Mouse (Mus musculus) ES-E14 (cell line): ENCODE results near the gene Aadac. TPM values are rescaled to one million over a fixed set of nuclear protein-coding genes. Genes with fewer than 3 reads are reported as not detected.

ENCODE experiments used
- DNase-seq: peaks from one replicate; pipeline ENCODE4 v3.0.0-alpha.2; 2013; ENCODE audit warnings: low read depth, low spot score
- H3K27ac ChIP-seq: 2 replicates; pipeline ENCODE4 v1.5.1; 2012; ENCODE audit warnings: low read depth, mild to moderate bottlenecking, low read length, moderate library complexity, mixed read lengths; ENCODE audit not compliant: poor library complexity, insufficient read depth, severe bottlenecking
- H3K36me3 ChIP-seq: 2 replicates; pipeline ENCODE4 v1.6.1; 2012; ENCODE audit warnings: mild to moderate bottlenecking, low read length, moderate library complexity, mixed read lengths; ENCODE audit not compliant: control insufficient read depth, poor library complexity, insufficient read depth, severe bottlenecking
- H3K4me1 ChIP-seq, 2 experiments: fragments of 150-350 bp in 1 of 2; sonication (generic) in 1 of 2; 2 replicates each; pipeline ENCODE4 v1.6.1; 2012; ENCODE audit warnings: low read length in 2 of 2, mild to moderate bottlenecking in 1 of 2, mixed read lengths in 1 of 2; ENCODE audit not compliant: control insufficient read depth in 2 of 2, insufficient read depth in 2 of 2, poor library complexity in 1 of 2
- H3K4me3 ChIP-seq, 2 experiments: fragments of 150-350 bp in 1 of 2; sonication (generic) in 1 of 2; 2 replicates each; pipeline ENCODE4 v1.5.1; 2012; ENCODE audit warnings: low read length in 2 of 2, low read depth in 1 of 2, mild to moderate bottlenecking in 1 of 2, mixed read lengths in 1 of 2; ENCODE audit not compliant: insufficient read depth in 1 of 2, poor library complexity in 1 of 2, severe bottlenecking in 1 of 2
- H3K9ac ChIP-seq: 2 replicates; pipeline ENCODE4 v1.6.1; 2012; ENCODE audit warnings: low read depth, mild to moderate bottlenecking, low read length, mixed read lengths; ENCODE audit not compliant: poor library complexity, insufficient read depth, severe bottlenecking
- H3K9me3 ChIP-seq: fragments of 150-350 bp; sonication (generic); 2 replicates; pipeline ENCODE4 v1.6.1; 2012; ENCODE audit warnings: low read depth, mild to moderate bottlenecking, low read length; ENCODE audit not compliant: control insufficient read depth, insufficient read depth
- CHD2 ChIP-seq: IDR thresholded peaks from 2 replicates; pipeline ENCODE4 v1.6.1; 2014; ENCODE audit warnings: mild to moderate bottlenecking, low read depth, low read length, inconsistent platforms
- HCFC1 ChIP-seq: IDR thresholded peaks from 2 replicates; pipeline ENCODE4 v1.6.1; 2012; ENCODE audit warnings: low read length, inconsistent platforms, borderline replicate concordance; ENCODE audit not compliant: insufficient read depth
- MAFK ChIP-seq: IDR thresholded peaks from 2 replicates; pipeline ENCODE4 v1.6.1; 2014; ENCODE audit warnings: mild to moderate bottlenecking, low read depth, low read length, inconsistent platforms; ENCODE audit not compliant: insufficient read depth
- ZC3H11A ChIP-seq: IDR thresholded peaks from 2 replicates; pipeline ENCODE4 v1.6.1; 2012; ENCODE audit warnings: low read depth, mild to moderate bottlenecking, inconsistent platforms, low read length, borderline replicate concordance
- ZNF384 ChIP-seq: IDR thresholded peaks from 2 replicates; pipeline ENCODE4 v1.6.1; 2012; ENCODE audit warnings: low read depth, low read length, inconsistent platforms
- in situ Hi-C, 2 experiments: fragments of 600-800 bp; cut with MboI; formaldehyde crosslinking; loops; one replicate each; pipeline ENCODE4 v1.15.1; 2025; ENCODE audit warnings: low sequenced_read_pairs in 2 of 2, inconsistent platforms in 1 of 2; ENCODE audit not compliant: unreplicated experiment in 2 of 2
- total RNA-seq: library from RNA; depleted of rRNA; stranded (reverse); fragments of 300-350 nt; gene quantifications from 2 replicates; pipeline ENCODE4 v1.2.3, GENCODE M21; 2012

The Aadac gene
- total RNA-seq, 1 experiment: not detected

DNA sequence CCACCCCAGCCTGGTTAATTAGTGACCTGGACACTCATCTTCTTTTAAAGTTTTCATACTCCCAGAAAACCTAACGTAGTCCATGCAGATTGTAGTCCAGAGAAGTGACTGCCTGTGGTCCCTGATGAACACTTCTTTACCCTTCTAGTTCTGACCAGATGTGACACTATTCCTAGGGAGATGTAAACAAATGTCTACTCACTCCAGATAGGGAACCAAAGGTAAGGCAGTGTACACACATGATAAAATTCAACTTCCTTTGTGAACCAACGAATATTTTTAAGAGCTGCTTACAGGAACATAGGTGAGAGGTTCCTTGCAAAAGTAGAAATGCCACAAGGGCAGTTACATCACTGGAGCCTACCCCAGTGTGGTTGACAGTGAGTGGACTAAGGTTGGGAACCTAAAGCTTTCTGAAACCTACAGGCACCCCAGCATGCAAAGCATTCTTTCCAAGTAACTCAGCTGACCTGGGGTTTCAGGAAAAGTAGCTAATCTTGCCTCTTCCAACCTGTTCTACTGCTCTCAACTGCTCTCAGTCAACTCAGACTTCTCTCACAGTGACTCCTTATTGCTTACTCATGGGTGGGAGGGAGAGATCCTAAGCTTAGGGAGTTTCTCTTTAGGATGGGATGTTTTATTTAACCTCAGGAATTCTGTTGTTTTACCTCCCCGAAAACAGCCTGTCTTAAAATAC is 27.9 kb downstream of the Aadac start:
- Histone ChIP-seq H3K27ac (no peak overlapping the region), H3K9me3 (no peaks in the 10 kb centered on the region), H3K36me3 (no peaks in the 10 kb centered on the region), H3K4me3 (no peak overlapping the region), H3K4me1 (no peaks in the 10 kb centered on the region), H3K9ac (no peak overlapping the region)
- in situ Hi-C loops: loop anchor here in 1 of 2 experiments (10.0 kb wide), 1 partner anchor 189 kb away; the partner anchor contains the start of gene Gm8298
- no peak for DNase-seq
- TF ChIP-seq ZC3H11A (no peak), CHD2 (no peak), HCFC1 (no peak)

DNA sequence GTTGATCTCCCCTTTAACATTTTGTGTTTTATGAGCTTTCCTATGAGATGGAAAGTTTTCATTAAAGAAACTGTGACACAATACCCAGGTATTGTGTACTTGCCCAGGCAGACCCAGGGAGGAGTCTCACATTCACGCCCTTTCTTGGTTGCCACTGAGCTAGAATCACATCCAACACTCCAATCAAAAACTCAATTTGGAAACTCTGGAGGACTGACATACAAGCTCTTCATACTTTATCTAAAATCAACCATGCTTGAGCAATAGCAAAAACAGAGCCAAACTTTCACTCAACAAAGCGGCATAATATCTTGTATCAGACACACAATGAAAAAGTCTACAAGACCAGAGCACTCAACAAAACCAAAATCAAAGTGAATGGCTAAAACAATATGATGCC is 28.4 kb downstream of the Aadac start:
- Histone ChIP-seq H3K36me3 (no peaks in the 10 kb centered on the region), H3K4me1 (no peaks in the 10 kb centered on the region), H3K27ac (no peak overlapping the region), H3K9me3 (no peaks in the 10 kb centered on the region), H3K4me3 (no peak overlapping the region), H3K9ac (no peak overlapping the region)
- in situ Hi-C loops: loop anchor here in 1 of 2 experiments (10.0 kb wide), 1 partner anchor 189 kb away; the partner anchor contains the start of gene Gm8298
- no peak for TF ChIP-seq MAFK
- TF ChIP-seq ZNF384: no peak
- TF ChIP-seq HCFC1: no peak
- no peak for TF ChIP-seq CHD2
- no peak for TF ChIP-seq ZC3H11A
- DNase-seq: no peak

DNA sequence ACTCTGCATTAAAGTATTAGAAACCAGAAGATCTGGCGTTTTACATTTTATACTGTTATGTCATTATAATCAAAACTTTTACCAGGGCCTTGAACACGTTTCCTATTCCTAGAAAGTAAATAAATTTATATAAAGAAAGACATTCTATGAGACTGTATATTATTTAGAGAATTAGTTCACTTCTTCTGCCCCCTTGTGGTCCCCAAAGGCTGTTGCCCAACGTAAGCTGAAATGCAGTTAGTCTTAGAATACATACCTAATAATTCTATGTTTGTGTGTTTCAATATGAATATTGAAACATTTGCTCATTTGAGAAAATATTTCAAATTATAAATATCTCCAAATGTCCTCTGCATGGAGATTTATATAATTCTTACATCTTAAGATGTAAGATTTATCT is 30.9 kb downstream of the Aadac start:
- no peak overlapping the region for H3K4me3 ChIP-seq
- DNase-seq: peak; percentile 12
- H3K4me1 ChIP-seq: no peaks in the 10 kb centered on the region
- H3K27ac ChIP-seq: no peak overlapping the region
- no peaks in the 10 kb centered on the region for H3K36me3 ChIP-seq
- TF ChIP-seq ZC3H11A (0 out of 2 replicates have a peak, but pooled peaks have one; percentile 23), CHD2 (no peak), ZNF384 (no peak)
- H3K9me3 ChIP-seq: no peaks in the 10 kb centered on the region
- in situ Hi-C loops: loop anchor here in 1 of 2 experiments (10.0 kb wide), 1 partner anchor 192 kb away; the partner anchor contains the start of gene Gm8298
- no peak overlapping the region for H3K9ac ChIP-seq

DNA sequence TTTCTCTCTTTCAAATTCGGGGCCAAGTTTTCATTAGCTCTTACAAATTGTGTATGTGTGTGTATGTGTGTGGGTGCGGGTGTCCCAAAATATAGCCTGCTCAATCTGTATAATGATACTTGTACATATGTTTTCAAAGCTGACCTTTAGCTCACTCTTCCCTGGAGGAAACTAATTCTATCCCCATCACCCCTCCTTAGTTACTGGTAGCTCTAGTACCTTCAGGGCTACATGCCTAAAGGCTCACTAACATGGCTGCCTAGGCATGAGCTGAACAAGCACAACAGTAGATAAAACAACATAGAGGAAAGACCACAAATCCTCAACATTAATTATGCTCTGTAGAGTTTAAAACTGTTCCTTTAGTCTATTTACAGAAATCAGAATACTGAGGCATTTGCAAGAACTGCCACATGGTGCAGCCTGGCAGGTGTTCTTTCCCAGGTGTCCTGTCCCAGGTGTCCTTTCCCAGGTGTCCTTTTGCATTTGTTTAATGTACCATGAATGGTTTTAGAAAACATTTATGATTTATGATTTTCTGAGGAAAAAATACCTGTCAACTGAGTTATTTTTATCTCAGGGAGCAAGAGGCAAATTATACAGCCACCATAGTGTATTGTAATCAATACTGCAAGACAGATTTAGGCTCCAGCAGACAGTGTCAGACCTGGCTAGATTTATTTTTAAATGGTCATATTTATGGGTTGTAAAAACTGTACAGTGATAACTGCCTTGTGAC is 31.7 kb downstream of the Aadac start:
- Histone ChIP-seq H3K9ac (no peak overlapping the region), H3K4me1 (no peaks in the 10 kb centered on the region), H3K36me3 (no peaks in the 10 kb centered on the region), H3K27ac (no peak overlapping the region), H3K4me3 (no peak overlapping the region), H3K9me3 (no peaks in the 10 kb centered on the region)
- in situ Hi-C loops: loop anchor here in 1 of 2 experiments (10.0 kb wide), 1 partner anchor 192 kb away; the partner anchor contains the start of gene Gm8298
- DNase-seq: no peak
- TF ChIP-seq HCFC1 (no peak), MAFK (no peak), ZC3H11A (no peak)

DNA sequence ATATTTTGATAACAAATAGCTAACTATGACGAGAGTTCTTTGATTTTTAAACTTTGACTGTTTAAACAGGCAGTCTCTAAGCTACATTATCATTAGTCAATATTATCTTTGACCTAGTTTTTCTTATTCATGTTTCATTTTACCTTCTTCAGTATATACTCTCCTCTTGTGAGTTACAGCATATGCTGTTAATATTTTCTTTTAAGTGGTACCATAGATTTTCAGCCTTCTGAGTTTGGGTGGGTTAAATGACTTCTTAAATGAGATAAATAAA is 32.2 kb downstream of the Aadac start:
- Histone ChIP-seq H3K27ac (no peak overlapping the region), H3K9ac (no peak overlapping the region), H3K4me1 (no peaks in the 10 kb centered on the region), H3K9me3 (no peaks in the 10 kb centered on the region), H3K4me3 (no peak overlapping the region), H3K36me3 (no peaks in the 10 kb centered on the region)
- in situ Hi-C loops: loop anchor here in 1 of 2 experiments (10.0 kb wide), 1 partner anchor 193 kb away; the partner anchor contains the start of gene Gm8298
- TF ChIP-seq HCFC1: no peak
- no peak for TF ChIP-seq ZNF384
- TF ChIP-seq CHD2: no peak
- no peak for TF ChIP-seq ZC3H11A
- no peak for TF ChIP-seq MAFK
- DNase-seq: no peak
